Mouse (Mus musculus): ENCODE data around the gene Zcchc3.
"Not testable (repeated sequence)": the region's sequence is repeated elsewhere in the genome, so short reads cannot be mapped to it uniquely, and the experiment has no call there.

The Zcchc3 gene

DNA sequence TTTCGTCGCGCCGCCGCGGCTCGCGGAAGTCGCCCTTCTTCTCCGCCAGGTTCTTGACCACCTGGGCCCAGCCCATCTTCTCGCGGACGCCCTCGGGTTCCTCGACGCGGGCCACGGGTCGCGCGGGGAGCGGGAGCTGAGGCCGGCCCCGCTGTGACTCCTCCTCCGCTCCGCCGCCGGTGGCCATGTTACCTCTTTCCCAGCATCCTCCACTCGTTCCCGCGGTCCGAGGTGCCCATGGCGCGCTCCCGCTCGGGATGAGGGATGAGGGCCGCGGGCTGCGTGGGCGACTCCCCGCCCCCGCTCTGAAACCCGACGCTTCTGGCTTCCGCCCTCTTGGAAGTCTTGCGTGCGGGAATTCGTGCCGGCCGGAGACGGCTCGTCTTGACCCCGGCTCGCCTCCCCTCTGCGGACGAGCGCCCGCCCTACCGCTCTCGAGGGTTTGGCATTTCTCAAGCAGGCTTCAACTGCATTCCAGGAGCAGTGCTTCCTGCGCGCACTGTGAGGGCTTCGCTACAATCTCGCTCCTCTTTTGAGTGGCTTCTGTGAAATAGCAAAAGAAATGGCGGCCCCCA lies at the start of gene Zcchc3:
TSS of gene Zcchc3 (minus strand) at position 437 of the 575 bp plus-strand sequence.
- DNase-seq (ENCODE audit: low read depth, low spot score): peak; percentile 68

DNA sequence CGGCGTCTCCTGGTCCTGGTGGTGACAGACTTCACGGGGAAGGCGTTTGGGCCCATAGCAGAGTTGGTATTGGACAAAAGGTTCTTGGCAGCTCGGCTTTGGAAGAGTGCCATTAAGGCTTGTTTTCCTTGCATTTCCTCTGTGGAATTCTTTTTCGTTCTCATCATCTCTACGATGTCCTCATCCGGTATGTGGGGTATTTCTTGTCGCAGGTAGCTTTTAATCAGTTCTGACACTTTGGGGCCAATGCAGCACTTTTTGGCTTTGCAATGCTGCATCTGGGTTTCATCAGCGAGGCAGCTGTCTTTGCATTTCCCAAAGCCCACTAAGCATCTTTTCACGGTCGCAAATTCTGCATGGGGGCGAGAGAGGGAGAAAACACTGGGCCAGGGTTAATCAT lies 44.4 kb upstream of the Zcchc3 start:
- no peak for DNase-seq (ENCODE audit: low read depth, low spot score)

DNA sequence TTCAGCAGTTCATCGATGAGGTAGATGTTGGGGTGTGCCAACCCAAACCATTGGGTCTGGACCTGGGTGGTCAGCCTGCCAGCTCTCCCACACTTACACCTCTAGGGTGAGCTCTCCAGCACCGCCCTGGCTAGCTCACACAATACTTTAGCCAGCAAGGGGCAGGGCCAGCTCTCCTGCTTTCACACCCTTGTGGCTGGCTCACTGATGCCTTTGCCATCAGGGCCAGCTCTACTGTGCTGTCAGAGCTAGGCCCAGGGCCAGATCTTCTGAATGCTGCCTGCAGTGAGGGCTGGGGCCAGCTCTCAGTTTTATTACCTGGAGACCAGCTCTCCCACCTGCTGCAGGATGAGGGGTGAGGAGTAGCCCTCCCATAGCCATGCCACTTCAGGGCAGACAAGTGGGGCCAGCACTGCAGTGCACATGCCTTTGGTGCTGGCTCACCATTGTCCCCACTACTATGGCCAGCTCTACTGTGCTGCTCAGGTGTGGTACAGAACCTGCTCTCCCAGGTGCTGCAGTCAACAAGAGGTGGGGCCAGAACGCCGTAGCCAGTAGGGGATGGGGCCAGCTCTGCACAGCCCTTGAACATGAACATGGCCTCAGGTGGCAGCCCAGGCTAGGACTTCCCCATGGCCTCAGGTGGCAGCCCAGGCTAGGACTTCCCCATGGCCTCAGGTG lies 37.4 kb upstream of the Zcchc3 start:
- DNase-seq (ENCODE audit: low read depth, low spot score): no peak

DNA sequence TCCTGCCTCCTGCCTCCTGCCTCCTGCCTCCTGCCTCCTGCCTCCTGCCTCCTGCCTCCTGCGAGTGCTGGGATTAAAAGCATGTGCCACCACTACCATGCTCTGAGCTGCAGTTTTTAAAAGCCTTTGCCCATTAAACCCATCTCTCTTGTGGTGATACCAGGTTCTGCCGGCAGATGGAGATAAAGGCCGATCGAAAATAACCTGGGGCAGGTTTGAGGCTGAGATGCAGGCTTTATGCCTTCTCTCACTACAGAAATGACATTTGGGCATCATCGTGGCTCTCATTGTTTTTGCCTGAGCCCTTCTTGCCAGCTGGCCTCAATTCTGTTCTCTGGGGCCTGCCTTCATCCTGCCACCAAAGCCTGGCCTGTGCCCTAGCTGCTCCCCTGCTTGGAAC lies 35.4 kb upstream of the Zcchc3 start:
- peak; percentile 82 for DNase-seq (ENCODE audit: low read depth, low spot score)

DNA sequence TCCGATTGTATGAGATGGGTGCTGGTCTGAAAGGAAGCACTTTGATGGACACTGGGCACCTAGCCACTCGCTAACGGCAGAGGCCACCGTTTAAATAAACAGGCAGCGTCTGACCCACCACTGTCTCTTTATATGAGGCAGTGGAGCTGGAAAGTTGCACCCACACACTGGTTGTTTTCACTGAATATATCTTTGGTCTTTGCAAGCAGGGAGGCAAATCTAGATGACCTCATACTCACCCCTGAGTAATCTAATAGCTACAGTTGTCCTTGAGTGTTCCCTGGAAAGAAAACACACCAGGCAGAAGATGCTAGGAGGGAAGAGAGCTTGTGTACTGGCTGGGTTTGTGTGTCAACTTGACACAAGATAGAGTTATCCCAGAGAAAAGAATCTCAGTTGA lies 32.6 kb upstream of the Zcchc3 start:
- DNase-seq (ENCODE audit: low read depth, low spot score): no peak

DNA sequence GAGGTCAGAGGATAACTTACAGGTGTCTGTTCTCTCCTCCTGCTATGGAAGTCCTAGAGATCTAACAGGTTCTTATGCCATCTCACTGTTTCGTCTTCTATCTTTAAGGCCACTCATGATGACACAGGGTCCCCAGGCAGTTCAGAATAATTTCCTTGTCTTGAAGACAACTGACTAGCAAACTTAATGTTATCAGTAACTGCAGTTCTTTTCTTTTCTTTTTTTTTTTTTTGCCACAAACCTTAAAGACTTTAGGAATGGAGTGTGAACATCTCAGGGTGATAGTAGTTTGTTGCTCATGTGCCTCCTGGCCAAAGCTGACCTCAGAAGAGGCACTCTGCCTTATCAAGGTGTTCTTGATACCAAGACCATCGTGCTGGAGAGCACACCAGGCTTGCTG lies 31.8 kb upstream of the Zcchc3 start:
- no peak for DNase-seq (ENCODE audit: low read depth, low spot score)

DNA sequence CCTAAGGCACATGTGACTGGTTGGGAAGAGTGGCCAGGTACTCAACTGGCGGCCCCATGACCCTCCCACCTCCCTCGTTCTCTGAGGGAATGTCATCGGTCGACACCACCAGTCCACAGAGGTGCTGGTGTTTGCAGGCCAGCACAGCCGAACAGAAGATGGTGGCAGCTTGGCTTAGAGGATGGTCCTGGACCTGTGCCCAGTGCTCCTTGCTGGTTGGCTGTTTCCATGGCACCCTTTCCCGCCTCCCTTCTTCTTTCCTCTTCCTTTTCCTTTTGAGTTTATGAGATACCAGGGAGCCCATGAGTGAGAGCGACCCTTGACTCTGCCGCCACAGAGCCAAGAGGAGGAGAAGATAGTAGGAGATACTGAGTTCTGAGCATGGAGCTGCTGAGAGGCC lies 28.5 kb upstream of the Zcchc3 start:
- DNase-seq (ENCODE audit: low read depth, low spot score): no peak

DNA sequence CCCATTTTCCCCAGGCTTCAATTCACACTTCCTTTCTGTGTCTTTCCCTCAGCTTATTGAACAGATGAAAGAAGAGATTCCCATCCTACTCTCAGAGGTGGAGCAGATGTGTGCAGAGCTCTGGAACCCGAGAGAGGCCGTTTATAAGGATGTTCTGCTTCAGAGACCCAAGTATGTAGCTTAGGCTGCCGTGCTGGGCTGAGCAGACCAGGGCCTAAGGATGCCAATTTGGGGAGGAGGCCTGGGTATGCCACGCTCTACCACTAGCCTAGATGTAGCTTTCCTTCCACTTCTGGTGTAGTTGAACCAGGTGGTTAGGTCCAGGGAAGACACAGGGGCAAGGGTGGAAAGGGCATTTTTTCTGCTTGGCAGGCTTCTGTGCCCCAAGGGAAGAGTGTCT lies 27.5 kb upstream of the Zcchc3 start:
- DNase-seq (ENCODE audit: low read depth, low spot score): no peak

DNA sequence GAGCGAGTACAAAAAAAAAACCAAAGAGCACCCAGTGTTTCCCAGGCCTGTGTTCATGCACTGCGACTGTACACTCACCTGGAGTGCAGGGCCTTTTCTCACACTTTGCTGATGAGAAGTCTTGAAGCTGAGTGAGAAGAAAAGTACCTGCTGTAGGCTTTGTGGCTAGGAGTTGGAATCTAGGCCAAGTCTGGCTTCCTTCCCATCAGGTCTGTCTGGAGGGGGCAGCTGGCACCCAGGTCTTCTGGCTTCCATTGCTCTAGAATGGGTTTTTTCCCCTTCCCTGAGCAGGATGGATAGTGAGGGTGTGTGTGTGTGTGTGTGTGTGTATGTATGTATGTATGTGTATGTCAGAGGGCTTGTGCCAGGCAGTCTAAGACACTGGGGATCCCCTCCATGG lies 25.0 kb upstream of the Zcchc3 start:
- DNase-seq (ENCODE audit: low read depth, low spot score): no peak

DNA sequence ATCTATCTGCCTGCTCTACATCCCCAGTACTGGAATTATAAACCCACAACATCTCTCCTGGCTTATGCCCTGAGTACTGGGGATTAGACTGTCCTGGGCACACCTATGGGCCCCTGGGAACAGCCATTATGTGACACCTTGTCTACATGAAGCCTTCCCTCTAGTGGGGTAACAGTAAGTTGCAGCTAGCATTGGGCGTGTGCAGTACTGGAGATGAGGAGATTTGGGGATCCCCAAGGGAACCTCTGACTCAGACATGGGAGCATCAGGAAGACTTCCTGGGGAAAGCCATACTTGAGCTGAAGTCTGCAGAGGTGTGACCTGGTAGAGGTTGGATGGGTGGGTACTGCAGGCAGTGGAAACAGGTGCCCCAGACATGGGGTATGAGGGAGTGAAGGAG lies 24.1 kb upstream of the Zcchc3 start:
- peak; percentile 58 for DNase-seq (ENCODE audit: low read depth, low spot score)

DNA sequence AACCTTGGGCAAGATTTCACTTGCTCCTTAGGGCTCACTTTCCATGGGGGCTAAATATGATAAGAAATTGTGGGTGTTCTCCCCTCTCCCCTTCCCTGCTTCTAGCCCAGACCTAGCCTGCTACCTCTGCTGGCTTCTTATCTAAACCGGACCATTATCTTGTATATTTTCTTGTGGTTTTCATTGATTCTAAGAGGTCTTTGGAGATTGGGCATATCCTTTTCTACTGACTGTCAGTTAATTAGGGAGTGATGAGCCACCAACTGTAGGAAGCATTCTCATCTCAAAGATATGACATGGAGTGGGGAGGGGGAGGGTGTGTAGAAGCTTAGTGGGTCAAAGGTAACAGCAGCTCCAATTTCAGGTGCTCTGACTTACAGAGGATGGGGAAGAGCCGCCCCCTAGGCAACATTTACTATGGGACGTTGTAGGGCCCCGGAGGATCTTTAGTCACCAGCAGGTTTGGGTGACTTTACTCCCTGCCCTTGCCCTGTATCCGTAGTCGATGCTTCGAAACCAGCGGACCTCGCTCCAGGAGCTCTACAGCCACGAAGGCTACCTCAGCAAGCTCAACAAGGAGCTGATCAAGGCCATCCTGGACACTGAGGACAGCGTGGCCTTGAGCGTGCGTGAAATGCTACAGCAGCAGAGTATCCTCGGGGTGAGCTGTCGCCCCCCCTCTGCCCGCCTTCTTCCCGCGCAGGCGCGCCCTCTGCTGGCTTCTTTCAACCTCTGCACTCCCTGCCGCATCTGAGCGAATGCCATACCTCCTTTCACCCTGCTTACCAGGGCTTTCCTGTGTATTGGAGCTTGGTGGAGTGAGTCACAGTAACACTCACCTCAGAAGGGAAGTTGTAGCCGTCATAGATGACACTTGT lies 22.4 kb upstream of the Zcchc3 start:
- DNase-seq (ENCODE audit: low read depth, low spot score): peak; percentile 76

DNA sequence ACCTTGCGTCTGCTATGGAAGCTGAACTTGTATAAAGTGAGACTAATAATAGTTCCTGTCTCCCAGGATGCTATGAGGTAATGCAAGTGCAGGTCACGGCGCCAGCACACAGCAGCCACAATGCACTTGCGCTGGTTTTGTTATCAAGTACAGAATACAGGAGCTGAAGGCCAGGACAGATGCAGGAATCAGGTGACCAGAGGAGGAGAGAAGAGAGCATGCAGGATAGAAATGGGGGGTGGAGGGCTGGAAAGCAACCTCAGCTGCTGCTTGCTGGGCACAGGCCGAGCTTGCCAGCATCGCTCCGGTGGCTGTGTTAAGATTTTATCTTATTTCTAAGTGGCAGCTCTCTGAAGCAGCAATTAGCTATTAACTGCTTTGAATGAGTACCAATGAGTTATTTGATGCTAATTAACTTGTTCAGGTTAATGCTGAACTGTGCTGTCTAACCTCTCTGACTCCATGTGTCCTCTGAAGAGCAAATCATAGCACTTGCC lies 21.6 kb upstream of the Zcchc3 start:
- no peak for DNase-seq (ENCODE audit: low read depth, low spot score)

DNA sequence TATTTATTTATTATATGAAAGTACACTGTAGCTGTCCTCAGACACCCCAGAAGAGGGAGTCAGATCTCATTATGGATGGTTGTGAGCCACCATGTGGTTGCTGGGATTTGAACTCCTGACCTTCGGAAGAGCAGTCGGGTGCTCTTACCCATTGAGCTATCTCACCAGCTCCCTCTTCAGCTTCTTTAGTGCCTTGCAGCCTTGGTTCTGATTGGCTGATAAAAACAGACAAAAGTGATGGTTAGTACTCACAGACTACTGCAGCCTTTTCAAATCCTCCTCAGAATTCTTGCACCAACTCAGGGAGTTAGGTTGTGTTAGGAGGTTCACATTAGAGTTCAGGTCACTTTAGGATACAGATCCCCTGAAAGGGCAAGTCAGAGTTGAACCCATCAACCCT lies 13.7 kb upstream of the Zcchc3 start:
- DNase-seq (ENCODE audit: low read depth, low spot score): not testable (repeated sequence)

DNA sequence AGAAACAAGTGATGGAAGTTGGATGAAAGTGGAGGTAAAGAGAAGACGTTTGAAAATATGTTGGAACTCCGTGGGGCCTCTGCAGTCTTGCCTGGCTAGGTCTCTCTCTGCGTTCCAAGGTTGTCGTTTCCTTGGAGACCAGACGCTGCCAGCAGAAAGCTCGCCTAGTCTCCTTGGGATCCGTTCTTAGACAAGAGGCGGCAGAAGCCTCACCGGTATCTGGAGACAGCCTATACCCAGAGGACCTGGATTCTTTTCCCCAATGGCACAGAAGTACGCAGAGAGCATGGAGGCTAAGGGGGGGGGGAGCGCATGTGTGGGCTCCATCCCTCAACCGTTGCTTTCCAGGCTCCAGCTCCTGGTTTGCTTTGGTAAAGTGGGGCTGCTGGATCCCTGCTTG lies 12.7 kb upstream of the Zcchc3 start:
- DNase-seq (ENCODE audit: low read depth, low spot score): no peak

DNA sequence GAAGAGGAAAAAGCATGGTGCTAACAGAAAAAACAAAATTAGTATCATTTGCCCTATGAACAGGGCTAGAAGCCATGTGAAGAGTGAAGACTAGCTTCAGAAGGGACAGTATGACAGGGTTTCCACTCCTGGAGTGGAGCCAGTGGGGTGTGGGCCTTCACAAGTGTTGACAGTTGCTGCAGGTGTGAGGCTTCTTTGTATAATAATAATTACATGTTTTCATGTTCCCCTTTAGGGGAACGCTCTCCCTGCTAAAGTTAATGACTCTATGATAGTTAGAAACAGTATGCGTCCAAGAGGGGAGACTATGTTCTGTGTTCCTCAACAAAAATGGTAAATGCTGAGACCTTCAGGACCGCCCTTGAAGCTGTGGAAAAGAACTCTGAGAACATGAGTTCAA lies 959 bp upstream of the Zcchc3 start:
- DNase-seq (ENCODE audit: low read depth, low spot score): no peak

DNA sequence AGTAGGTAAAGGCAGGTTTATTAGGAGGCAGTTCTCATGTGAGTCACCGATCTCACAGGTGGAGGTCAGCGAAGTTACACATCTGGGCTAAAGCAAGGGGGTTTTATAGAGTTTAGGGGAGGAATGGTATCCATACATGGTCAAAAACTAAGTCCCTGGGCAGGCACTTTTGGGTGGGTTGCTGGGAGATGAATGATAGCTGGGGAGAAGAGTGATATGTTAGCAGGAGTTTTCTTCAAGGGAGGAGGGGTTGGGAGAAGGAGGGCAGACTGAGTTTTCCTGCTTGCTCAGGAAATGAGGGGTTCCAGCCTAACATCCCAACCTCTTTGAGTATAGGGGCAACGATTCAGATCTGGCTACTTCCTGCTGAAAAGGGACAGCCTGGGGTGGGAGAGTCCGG lies 460 bp upstream of the Zcchc3 start, which contains the start of gene 6820408C15Rik:
TSS of gene 6820408C15Rik (plus strand) at position 301 of the 400 bp plus-strand sequence.
- DNase-seq (ENCODE audit: low read depth, low spot score): no peak

DNA sequence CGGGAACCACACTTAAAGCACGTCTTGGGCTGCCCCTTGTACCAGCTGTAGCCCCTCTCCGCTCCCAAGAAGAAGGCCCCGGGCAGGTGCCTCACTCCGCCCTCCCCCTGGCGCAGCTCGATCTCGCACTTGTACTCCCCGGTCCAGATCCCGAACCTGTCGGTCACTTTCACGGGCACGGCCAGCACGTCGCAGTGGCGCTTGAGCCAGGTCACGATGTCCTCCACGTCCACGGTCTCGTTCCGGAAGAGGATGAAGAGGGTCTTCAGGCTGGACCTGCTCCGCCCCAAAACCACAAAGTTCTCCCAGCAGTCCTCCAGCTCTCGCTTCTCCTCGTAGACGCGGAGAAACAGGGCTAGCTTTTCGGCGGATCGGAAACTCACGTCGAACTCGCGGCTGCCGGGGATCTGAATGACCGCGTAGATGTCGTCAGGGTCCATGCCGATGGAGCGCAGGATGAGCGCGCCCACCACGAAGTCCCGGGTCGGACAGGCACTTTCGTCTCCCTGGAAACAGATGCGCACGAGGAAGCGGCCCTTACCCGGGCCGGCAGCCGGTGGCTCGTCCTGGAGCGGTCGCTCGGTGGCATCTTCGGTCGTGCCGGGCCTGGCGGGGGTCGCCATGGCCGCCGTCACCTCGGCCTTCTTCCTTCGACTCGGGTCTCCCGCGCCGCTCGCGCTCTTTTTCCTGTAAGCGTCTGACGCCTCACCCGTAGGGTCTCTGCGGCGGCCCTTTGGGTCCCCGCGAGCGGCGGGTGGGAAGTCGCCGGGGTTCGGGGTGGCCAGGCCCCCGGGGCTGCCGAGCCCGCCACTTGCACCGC lies 852 bp downstream of the Zcchc3 start:
- DNase-seq (ENCODE audit: low read depth, low spot score): no peak

DNA sequence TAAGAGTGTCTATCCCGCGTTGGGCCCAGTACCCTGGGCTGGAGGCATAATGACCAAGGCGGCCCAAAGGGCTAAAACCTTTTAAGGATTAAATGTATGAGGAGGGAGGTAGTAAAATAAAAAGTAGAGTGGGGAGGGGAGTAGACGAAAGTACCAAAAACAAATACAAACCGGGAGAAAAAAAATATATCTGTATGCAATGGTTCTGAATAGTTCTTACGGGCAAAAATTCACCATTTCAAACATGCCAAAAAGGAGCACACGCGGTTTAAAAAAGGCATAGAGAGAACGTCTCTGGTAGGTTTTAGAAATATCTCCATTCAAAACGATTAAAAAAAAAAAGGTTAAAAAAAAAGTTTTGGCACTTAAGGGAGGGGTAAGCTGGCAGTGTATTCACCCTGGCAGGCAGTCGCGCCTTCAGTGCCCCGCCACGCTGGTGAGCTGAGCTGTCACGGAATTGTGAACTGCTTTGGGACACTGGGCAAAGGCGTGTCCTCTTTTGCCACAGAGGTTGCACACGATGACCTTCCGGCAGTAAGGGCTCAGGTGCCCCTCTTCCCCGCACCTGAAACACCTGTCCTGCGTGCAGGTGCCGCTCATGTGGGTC lies 1.6 kb downstream of the Zcchc3 start:
- no peak for DNase-seq (ENCODE audit: low read depth, low spot score)

DNA sequence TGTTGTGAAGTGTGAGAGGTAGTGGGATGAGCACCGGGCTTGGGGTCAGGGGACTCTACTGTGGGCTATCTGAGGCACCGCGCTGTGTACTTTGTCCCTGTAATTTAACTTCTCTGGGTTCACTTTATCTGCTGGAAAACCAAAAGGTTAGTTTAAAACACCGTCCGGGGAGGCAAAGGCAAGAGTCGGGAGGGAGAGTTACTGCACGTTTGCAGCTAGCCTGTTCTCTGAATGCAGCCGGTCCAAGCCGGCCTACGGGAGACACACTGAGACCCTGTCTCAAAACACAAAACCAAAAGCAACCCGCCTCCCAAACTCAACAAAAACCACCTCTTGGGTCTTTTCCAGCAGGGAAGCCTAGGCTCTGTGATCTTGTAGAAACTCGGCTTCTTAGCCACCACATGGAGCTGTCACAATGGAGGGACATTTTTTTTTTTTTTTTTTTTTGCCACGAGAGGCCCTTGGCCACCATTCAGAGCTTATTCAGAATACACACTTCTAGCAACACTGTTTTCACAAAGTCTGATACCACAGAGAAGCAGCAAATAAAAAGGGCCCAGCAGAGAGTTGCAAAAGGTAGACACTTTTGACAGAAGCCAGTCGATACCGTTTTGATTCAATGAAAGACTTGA lies 2.2 kb downstream of the Zcchc3 start:
- DNase-seq (ENCODE audit: low read depth, low spot score): no peak

DNA sequence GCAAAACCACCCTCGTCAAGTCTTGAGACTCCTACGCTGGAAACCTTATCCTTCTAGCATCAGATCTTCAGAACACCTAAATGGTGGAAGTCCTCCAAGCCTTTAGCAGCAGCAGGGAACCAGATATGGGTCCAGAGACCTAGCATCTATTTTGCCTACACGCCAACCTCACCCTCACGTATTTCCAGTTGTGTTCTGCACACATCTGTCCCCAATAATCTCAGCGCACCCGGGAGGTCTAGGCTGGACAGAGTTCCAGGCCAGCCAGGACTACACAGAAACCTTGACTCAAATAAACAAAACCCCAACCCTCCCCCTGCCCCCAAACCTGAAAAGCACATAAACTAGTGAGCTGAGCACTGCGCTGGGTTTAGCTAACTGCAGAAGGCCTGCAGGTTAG lies 3.4 kb downstream of the Zcchc3 start:
- no peak for DNase-seq (ENCODE audit: low read depth, low spot score)

DNA sequence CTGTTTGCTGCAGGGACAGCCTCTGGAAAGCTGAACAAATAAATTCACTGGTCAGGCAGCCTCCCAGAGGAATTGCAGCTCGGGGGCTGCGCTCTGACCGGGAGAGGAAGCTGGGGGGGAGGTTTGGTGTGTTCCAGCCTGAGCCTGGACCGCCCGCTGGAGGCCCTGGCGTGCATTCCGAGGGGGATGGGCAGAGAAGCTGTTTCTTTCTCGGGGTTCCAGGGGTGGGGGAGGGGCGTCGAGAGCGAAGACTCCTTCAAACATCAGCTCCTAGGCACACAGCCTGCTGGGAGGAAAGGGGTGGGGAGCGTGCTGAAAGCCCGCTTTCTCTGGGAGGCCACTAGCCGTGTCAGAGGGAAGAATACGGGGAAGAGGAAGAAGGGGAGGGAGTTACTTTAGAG lies 3.9 kb downstream of the Zcchc3 start:
- no peak for DNase-seq (ENCODE audit: low read depth, low spot score)
